Mouse (Mus musculus) urinary bladder, postnatal 36 days (tissue): ENCODE measurements around the gene Anks1.
"Not testable (repeated sequence)": the region's sequence is repeated elsewhere in the genome, so short reads cannot be mapped to it uniquely, and the experiment has no call there.

Source experiments
- DNase-seq, 2 experiments: peaks; one replicate each; pipeline ENCODE4 v3.0.0; 2022; ENCODE audit warnings: low spot score in 2 of 2, mixed read lengths in 1 of 2

The Anks1 gene

GRCm38 (mm10) chr17:27966056-27966455, 57.0 kb downstream of the Anks1 start:
- DNase-seq = no peak

GRCm38 (mm10) chr17:27966508-27967021, 57.5 kb downstream of the Anks1 start:
- no peak for DNase-seq

- no peak for DNase-seq
These were observed 58.4 kb downstream of the Anks1 start for GRCm38 (mm10) chr17:27967529-27967928.

- no peak for DNase-seq
These were observed 59.1 kb downstream of the Anks1 start for GRCm38 (mm10) chr17:27968033-27968750.

DNA sequence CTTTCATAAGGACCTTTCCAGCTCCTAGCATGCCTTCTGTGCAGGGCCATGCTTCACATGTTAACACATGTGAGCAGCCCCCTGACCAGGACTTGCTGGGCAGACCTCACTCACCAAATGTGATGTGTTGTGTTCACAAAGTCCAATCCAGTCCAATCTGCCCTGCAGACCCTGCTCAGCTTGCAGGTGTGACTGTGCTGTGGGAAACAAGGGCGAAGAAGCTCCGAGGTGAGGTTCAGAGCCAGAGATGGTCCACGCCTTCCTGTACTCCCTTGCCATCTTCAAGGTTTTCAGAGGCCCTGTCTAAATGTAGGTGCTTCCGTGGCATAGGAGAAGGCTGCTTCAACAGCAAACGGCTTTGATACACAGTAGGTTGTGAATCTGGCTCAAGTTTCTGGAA, 59.8 kb downstream of the Anks1 start:
- DNase-seq = no peak

GRCm38 (mm10) chr17:27969365-27969764, 60.3 kb downstream of the Anks1 start:
- DNase-seq = no peak

DNA sequence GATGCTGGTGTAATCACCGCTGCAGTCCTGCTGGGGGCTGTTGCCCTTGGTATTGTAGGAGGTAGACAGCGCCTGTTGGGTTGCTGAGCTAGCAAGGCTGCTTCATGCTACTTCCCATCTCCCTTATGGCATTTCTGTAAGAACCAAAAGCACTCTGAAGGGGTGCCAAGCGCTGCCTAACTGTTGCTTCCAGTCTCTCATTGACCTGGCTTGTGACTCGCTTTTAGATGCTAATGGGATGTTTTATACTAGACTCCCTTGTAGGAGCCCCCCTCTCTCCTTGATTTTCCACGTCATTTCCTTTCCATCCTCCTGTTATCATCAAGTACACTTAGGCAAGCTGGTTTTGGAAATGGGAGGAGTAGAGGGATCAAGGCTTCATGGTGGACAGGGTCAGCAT, 60.8 kb downstream of the Anks1 start:
- no peak for DNase-seq

- DNase-seq = no peak
These were observed 61.2 kb downstream of the Anks1 start for GRCm38 (mm10) chr17:27970305-27970704.

DNA sequence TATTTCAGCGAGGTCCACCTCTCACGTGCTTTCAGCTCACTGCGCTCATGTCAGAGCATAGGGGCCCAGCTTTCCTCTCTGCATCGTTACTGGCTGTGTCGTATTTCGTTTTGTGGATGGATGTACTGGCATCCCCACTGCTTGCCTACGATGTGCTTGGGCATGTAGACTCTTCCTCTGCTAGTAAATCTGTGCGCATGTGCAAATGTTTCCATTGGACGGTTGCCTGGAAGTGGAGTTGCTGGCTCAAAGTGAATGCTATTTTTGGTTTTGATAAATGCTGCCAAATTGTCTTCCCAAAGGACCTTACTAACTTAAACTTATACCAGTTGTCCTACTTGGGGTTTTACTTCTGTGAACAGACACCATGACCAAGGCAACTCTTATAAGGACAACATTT, 62.4 kb downstream of the Anks1 start:
- DNase-seq = peak in 1 of 2 experiments; percentile 72

GRCm38 (mm10) chr17:27973337-27973736, 64.2 kb downstream of the Anks1 start:
- no peak for DNase-seq

GRCm38 (mm10) chr17:27976266-27976665, 67.2 kb downstream of the Anks1 start:
- peak in 1 of 2 experiments; percentile 34 for DNase-seq

GRCm38 (mm10) chr17:27977008-27977636, 68.0 kb downstream of the Anks1 start:
- no peak for DNase-seq

DNA sequence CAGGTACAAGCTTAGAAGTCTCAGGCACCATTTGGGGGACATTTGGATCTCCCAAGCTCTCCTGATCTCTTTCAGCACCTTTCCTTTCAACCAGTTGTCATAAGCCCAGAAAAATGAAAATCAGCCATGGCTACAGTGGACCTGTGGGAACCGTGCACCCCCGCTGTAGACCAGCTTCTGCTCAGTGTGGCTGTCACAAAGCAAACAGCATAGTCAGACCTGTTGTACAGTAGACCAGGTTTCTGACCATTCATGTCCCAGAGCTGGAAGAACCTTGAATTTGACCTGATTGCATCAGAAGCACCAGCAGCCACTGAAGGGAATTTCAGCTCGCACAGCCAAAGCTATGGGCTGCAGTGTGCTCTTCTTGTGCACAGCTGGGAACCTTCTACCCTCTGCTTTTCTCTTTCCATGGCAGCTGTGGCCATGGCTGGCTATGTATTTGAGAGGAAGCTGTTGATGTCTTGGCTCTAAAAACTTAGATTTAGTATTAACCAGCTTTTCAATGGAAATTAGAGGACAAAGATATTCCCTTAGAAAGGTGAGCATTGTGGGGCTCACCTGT, 71.4 kb downstream of the Anks1 start:
- no peak for DNase-seq

GRCm38 (mm10) chr17:27981451-27982069, 72.5 kb downstream of the Anks1 start:
- DNase-seq = no peak

DNA sequence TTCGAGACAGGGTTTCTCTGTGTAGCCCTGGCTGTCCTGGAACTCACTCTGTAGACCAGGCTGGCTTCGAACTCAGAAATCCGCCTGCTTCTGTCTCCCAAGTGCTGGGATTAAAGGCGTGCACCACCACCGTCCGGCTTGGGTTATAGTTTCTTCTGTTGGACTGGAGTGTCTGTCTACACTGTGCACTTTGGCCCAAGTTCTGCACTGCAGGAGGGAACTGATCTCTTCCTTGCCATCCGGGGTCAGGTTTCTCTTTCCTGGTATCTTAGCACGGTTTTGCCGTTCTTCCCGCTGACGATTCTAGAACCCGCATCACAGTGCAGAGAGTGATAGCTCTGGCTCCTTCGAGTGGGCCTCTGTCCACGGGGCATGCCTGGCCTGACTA, 73.0 kb downstream of the Anks1 start:
- not testable (repeated sequence) for DNase-seq

- no peak for DNase-seq
These were observed 73.7 kb downstream of the Anks1 start for GRCm38 (mm10) chr17:27982712-27983266.

DNA sequence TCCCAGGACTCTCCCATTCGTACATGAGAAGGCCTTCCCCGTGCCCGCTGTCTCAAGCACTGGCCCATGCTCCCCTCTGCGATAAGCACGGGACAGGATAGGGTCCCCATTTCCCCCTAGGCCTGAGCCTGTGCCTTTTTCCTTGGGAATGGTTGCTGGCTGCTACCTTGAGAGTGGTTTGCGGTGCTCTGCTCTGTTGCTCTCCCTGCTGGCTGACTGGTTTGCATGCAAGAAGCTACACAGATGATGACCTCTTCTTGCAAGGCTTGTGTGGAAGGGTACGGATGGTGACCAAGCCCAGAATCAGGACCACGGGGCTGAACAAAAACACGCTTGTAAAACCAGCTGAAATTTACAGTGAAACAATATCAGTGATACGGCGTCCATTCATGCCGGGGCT, 75.3 kb downstream of the Anks1 start:
- DNase-seq = no peak

- no peak for DNase-seq
These were observed 77.0 kb downstream of the Anks1 start for GRCm38 (mm10) chr17:27986106-27986505.

DNA sequence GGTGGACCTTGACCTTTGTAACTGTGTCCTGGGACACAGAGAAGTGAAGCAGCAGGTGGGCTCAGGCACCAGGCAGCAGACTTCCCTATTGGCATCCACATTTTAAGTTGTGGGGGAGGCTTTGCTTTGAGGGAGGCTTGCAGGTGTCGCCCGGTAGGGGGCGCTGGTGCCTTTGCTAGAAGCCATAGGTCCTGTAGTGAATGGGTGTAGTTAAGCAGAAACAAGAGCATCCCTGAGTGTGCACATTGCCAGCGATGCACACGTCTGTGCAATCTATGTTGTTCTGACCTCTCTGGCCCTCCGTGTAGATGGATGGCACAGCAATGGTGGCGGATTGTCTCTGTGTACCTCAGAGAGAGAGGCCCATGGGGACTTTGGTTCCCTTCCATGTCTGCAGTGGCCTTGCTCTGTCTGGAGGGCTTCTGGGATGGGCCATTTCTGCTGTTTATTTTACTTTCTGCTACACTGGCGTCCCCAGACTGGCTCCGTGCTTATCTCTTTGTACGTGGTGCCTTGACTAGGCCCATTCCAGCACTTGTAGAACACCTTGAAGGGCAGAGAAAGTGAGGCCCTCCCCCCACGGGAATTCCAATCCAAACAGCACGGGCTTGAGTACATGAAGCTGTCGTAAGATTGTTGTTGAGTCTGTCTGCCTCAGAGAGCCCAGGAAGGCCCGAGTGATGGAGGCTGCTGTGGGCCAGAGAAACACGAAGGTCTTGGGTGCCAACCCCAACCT, 80.9 kb downstream of the Anks1 start:
- DNase-seq = peak; percentile 66 to 82

DNA sequence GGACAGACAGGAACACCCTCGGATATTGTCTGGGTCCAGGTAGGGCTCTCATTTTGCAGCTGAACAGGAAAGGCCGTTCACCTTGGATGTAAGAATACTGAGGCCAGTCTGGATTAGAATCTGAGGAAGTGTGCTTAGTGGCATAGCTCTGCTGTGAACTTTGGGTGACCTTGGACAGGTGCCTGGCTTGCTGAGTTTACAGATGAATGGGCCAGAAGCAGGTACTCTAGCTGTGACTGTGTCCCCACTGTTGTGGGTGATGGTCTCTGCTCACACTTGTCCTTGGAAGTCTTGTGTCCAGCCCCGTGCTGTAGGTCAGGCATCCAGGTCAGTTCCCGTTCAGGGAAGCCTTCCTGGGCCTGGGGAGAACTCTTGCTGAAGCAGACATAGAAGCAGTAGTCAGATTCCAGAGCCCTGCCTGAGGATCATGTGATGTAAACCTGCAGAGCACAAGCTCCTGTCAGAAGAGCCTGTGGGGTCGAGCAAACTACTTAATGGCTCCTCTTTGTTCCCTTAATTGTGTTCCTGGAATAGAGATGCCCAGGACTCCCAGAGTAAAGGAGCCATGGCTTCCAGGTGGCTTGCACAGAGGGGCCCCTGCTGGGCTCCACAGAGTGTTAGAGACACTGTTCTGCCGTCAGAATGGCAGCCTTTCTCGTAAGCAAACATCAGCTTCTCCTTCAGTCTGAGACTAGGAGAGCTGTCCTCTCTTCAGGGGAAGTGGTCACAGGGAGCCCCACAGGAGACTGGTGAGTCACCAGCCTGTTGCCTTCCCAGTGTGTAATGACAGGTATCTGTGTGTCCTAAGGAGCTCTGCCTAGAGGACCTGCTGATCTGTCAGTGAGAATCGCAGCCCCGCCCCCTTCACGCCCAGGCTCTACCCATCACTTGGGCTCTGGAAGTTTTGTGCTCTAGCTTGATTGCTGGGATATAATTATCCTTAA, 85.2 kb downstream of the Anks1 start:
- DNase-seq = no peak
